Mouse (Mus musculus) bone marrow, adult 2 months (tissue): ENCODE results near the gene Myo3b.

ENCODE experiments used
- CTCF ChIP-seq: fragments of 200-500 bp; IDR thresholded peaks from 2 replicates; pipeline ENCODE4 v1.5.1; 2011; ENCODE audit warnings: low read length, control low read depth; ENCODE audit not compliant: control insufficient read depth, insufficient read depth
- POLR2A ChIP-seq: fragments of 200-500 bp; IDR thresholded peaks from 2 replicates; pipeline ENCODE4 v1.6.1; 2011; ENCODE audit warnings: low read depth, mild to moderate bottlenecking, control low read depth, low read length, borderline replicate concordance; ENCODE audit not compliant: control insufficient read depth

- TF ChIP-seq POLR2A (no peak), CTCF (no peak)
Measured at GRCm38 (mm10) chr2:70025711-70026110, 13.2 kb upstream of the Myo3b start.
